Mouse (Mus musculus) testis, adult 2 months (tissue): ENCODE measurements at regions not wholly inside any gene's neighbourhood (a gene's known extent, or its start where the extent isn't known, plus 50 kb on each side); places are given as distances from the start of the nearest gene placed in this dataset.

Source experiments
- H3K27ac ChIP-seq: fragments of 200-500 bp; 2 replicates; pipeline ENCODE4 v1.5.1; 2012; ENCODE audit warnings: low read depth, low read length; ENCODE audit not compliant: control insufficient read depth, insufficient read depth
- H3K27me3 ChIP-seq: fragments of 200-500 bp; 2 replicates; pipeline ENCODE4 v1.6.1; 2012; ENCODE audit warnings: mild to moderate bottlenecking, low read length, moderate library complexity; ENCODE audit not compliant: control insufficient read depth, insufficient read depth
- H3K36me3 ChIP-seq: fragments of 200-500 bp; 2 replicates; pipeline ENCODE4 v1.6.1; 2012; ENCODE audit warnings: mild to moderate bottlenecking, low read length; ENCODE audit not compliant: control insufficient read depth, insufficient read depth
- H3K4me1 ChIP-seq: fragments of 200-500 bp; 2 replicates; pipeline ENCODE4 v1.6.1; 2012; ENCODE audit warnings: low read length; ENCODE audit not compliant: control insufficient read depth, insufficient read depth
- H3K4me3 ChIP-seq: fragments of 200-500 bp; 2 replicates; pipeline ENCODE4 v1.5.1; 2012; ENCODE audit warnings: low read depth, mild to moderate bottlenecking, low read length, moderate library complexity, mixed read lengths; ENCODE audit not compliant: control insufficient read depth
- CTCF ChIP-seq: fragments of 200-500 bp; IDR thresholded peaks from 2 replicates; pipeline ENCODE4 v1.5.1; 2012; ENCODE audit warnings: low read depth, mild to moderate bottlenecking, inconsistent platforms, low read length, moderate library complexity; ENCODE audit not compliant: control insufficient read depth, insufficient read depth, insufficient replicate concordance
- POLR2A ChIP-seq: fragments of 200-500 bp; IDR thresholded peaks from 2 replicates; pipeline ENCODE4 v1.6.1; 2012; ENCODE audit warnings: low read depth, mild to moderate bottlenecking, inconsistent platforms, low read length, moderate library complexity; ENCODE audit not compliant: control insufficient read depth

DNA sequence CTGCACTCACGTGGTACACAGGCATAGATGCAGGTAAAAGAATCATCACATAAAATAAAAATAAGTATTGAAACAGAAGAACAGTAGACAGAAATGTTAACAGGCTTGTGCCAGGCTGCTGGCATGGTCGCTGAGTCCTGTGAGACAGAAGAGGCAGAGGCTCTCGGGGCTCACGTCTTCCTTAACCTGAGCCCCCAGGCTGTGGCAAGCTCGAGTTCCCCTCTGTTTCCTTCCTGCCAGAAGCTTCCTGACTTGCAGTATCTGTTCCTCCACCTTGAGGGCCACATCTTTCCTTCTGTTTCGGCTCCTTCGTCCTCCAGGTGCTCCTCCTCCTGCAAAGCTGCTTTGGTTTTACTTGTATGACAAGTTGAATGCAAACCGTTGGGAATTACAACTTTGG lies 294.6 kb downstream of the Fut8 start:
- Histone ChIP-seq H3K4me1 (no peaks in the 10 kb centered on the region), H3K27me3 (no peaks in the 10 kb centered on the region), H3K4me3 (no peak overlapping the region), H3K27ac (no peak overlapping the region), H3K36me3 (no peaks in the 10 kb centered on the region)
- no peak for TF ChIP-seq POLR2A
- no peak for TF ChIP-seq CTCF

DNA sequence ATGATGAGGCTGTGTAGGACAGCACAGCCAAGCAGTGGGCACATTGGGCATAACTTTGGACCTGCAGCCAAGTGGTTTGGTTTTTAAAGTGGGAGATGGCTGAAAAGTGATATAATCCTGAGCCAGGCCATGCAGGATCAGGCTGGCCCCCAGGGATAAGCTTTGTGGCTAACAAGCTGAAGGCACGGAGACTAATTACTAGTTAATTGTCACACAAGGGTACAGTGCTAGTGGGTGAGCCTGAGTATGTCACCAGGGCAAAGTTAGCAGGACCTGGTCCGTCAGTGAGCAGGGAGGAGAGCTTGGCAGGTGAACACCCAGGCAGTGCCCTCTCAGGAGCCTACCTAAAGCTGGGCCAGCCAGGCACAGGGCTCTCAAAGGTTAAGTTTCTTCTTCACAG lies 295.7 kb downstream of the Fut8 start:
- Histone ChIP-seq H3K27ac (no peak overlapping the region), H3K36me3 (no peaks in the 10 kb centered on the region), H3K4me1 (no peaks in the 10 kb centered on the region), H3K4me3 (no peak overlapping the region), H3K27me3 (no peaks in the 10 kb centered on the region)
- no peak for TF ChIP-seq POLR2A
- TF ChIP-seq CTCF = no peak

DNA sequence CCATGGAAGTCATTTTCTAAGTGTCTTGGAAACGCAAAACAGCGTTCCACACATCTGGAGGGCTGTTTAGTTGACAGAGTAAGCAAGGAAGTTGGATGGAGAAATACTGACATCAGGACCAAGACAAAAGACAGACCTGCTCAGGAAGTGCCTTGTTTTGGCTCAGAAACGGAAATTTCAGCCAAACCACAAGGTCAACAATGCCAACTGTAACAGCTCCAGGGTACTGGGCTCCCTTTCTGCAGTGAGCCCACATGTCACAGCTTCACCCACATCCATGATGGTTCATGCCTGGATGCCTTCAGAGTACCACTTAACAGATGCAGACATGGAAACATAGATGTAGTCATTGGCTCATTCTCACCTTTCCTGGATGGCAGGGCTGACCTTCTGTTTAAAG lies 296.2 kb downstream of the Fut8 start:
- Histone ChIP-seq H3K4me3 (no peak overlapping the region), H3K27ac (no peak overlapping the region), H3K36me3 (no peaks in the 10 kb centered on the region), H3K27me3 (no peaks in the 10 kb centered on the region), H3K4me1 (no peaks in the 10 kb centered on the region)
- TF ChIP-seq POLR2A = no peak

DNA sequence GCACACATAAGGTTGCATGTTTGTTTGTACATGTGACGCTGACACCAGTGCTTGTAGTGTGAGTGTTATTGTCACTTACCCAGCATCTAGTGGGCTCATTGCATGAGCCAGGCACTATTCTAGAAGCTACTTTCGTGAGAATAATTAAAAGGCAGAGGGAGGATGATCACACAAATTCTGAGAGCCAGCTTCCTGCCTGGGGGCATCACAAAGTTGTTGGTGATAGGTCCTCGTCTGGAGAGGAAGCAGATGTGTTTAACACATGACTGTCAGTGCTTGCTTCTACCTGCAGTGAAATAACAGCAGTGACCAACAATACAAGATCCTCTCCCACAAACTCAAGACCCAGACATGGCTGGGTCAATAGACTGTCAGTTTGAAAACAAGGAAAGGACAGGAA lies 297.2 kb downstream of the Fut8 start:
- TF ChIP-seq CTCF (no peak), POLR2A (no peak)

DNA sequence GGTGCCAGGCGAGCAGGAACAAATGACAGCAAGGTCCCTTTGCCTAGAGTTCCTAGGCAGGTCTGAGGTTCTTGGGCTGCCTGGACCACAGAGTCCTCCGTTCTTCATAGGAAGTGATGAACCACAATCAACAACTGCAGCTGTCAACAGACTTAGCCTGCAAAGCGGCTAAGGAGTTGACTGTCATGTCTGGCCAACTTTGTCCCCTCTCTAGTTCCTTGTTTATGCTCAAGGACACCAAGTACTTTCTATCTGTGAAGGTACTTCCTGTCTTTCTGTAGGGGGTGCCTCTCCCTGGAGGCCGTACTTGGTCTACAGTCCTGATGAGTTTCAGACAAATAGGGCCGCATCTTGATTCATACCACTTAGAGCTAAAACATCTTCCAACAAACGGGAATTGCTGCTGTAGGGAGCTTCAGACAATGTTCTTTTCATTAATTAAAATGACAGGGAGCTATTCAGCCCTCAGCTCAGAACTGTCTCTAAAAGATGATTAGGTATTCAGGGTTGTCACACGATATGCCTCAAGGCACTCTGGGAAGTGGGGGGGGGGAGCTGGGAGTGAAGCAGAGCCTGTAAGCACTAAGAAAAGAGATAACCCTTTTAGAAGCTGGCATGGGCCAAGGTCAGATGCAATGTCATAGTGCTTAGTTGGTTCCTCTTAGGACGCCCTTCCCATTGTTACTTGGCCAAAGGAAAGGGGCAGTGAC lies 299.4 kb downstream of the Fut8 start:
- Histone ChIP-seq H3K27me3 (no peaks in the 10 kb centered on the region), H3K4me3 (no peak overlapping the region), H3K36me3 (no peaks in the 10 kb centered on the region), H3K4me1 (no peaks in the 10 kb centered on the region; the same call in 1 of the 2 replicates), H3K27ac (no peak overlapping the region)
- TF ChIP-seq CTCF (no peak), POLR2A (no peak)

More for the DNA sequence above, 297.2 kb downstream of the Fut8 start:
- H3K4me1 ChIP-seq = no peaks in the 10 kb centered on the region
- H3K36me3 ChIP-seq = no peaks in the 10 kb centered on the region
- H3K4me3 ChIP-seq = no peak overlapping the region
- no peaks in the 10 kb centered on the region for H3K27me3 ChIP-seq
- H3K27ac ChIP-seq = no peak overlapping the region

DNA sequence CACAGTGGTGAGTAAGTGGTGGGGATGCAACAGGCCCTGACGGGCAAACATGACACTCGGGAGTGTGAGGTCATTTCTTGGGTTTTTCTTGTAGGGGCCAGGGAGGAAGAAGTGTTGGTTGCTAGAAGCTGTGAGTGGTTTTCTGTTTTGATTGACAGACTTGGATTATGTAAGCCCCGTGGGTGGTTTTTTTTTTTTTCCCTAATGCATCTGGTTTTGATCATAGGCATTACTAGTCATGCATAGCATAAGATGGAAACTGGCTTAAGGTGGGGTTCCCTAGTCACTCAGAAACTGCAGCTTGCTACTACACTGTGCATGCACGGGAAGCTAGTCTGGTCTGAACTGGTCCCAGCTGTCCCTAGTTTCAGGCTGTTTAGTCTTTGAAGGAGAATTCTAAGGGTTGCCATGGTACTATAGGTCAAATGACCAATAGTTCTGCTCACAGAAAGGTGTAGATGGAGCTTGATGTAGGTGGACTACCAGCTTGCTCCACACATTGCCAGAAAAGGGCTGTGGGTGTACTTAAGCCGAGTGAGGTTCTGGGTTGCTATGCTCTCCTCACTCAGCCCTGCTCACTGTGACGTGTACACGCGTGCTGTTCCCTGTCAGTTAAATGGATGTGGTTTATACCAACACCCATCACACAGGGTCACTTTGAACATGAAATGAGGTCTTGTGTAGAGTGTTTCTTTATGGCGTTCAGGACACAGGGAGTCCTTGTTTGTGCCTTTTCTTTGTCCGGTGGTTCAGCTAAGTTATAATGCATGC lies 301.9 kb downstream of the Fut8 start:
- Histone ChIP-seq H3K36me3 (no peaks in the 10 kb centered on the region), H3K27ac (no peak overlapping the region)
- TF ChIP-seq POLR2A (no peak), CTCF (no peak)

DNA sequence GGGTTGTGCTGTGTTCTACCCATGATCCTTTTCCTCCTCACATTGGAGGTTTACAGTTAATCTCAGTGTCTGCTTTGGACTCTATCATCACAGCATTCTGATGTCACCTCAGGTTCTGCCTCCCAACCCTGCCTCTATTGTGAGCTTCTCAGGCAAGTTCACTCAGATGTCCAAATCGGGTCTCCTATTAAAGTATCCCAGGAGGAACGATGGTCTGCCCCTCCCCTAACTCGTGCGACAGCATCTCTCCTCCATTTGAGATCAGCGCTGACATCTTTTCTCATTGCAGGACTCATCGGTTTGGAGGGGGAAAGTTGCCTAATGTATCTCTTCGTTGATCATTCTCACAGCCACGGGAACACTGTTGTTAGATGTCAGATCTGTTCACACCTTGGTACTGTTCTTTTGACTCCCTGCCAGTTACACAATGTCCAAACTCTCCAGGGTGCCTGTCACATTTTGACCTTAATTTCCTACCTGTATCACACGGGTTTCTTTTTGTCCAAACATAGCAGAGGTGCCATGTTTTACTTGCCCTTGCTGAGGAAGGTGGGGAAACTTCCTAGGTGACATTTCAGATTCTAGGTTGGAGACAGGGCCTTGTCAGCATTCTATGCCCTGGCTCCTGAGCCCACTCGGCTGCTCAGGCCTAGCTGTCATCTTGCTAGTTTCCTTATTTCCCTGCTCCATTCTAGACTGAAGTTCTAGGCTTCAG lies 303.3 kb downstream of the Fut8 start:
- Histone ChIP-seq H3K27ac (no peak overlapping the region), H3K4me1 (no peaks in the 10 kb centered on the region; the same call in 1 of the 2 replicates), H3K4me3 (no peak overlapping the region), H3K27me3 (no peaks in the 10 kb centered on the region), H3K36me3 (no peaks in the 10 kb centered on the region)
- TF ChIP-seq POLR2A (no peak), CTCF (no peak)

More for the DNA sequence above, 301.9 kb downstream of the Fut8 start:
- Histone ChIP-seq H3K4me1 (no peaks in the 10 kb centered on the region; the same call in 1 of the 2 replicates), H3K4me3 (no peak overlapping the region), H3K27me3 (no peaks in the 10 kb centered on the region)
